29 mouse cellular contexts compared by ENCODE assay signal in the genomic region with DNA sequence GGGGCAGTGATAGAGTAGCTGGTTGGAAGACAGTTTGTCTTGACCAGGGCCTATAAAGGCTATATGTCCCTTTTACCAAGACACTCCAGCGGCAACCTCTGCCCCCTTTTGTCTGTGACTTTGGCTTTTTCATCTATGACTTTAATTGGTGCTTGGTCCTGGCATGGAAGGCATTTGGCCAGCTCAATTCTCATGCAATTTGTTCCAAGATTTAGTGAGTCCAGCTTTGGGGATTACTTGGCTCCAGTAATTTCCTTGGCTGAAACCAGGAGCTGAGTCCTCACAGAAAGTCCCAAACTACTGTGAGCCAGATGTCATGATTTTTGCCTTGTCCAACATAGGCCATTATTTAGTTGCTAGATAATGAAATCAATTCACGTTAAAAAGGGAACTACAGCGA.
DNase-seq lines count a peak whose midpoint lies in the region; ATAC-seq lines count a peak whose summit lies in the region.
"Had no signal": no experiment of that assay in that cellular context is flagged by ENCODE, and none has a peak within 500 bp of the region (broad histone marks: within the 10 kb centered on the region; RNA-seq: fewer than 3 reads in every experiment).

No protein-coding gene starts in this region.

- peak; percentile 36 for DNase-seq in adrenal gland, postnatal 14 days
- no peak for DNase-seq in adrenal gland, adult 18-20 months (ENCODE audit: low spot score in 2 of 2)
- DNase-seq in cerebellum, postnatal 14 days, result peak; percentile 65 to 74
- DNase-seq in cerebellum, postnatal 4 days (ENCODE audit: low spot score in 2 of 2), result no peak
- peak; percentile 9 for DNase-seq in heart, adult 8-10 months (ENCODE audit: low spot score)
- peak; percentile 45 for DNase-seq in adipocyte (ENCODE audit: low spot score)
- no peak for DNase-seq in ovary, postnatal 10 days (ENCODE audit: low spot score)
- DNase-seq: heart, postnatal 10 days; kidney, adult 8-10 months; kidney, postnatal 4 days; liver, embryonic 13.5 days; lung, adult 18-20 months; lung, postnatal 4 days; retina, postnatal 1 day; right cerebral cortex, postnatal 14 days had no signal

- H3K4me2 ChIP-seq in heart, embryonic 11.5 days, result no peak overlapping the region
- H3K4me2 ChIP-seq: embryonic facial prominence, embryonic 15.5 days; forebrain, embryonic 12.5 days; heart, embryonic 13.5 days; limb, embryonic 15.5 days; liver, embryonic 13.5 days; midbrain, embryonic 12.5 days; stomach, embryonic 15.5 days had no signal

- H3K36me3 ChIP-seq in heart, embryonic 11.5 days (ENCODE audit: control insufficient read depth, insufficient read depth, low read length), result no peaks in the 10 kb centered on the region
- H3K36me3 ChIP-seq: embryonic facial prominence, embryonic 10.5 days; embryonic facial prominence, embryonic 15.5 days; forebrain, embryonic 12.5 days; G1E; heart, embryonic 13.5 days; limb, embryonic 10.5 days; limb, embryonic 15.5 days; liver, embryonic 13.5 days; midbrain, embryonic 12.5 days; stomach, embryonic 15.5 days had no signal

- 69% methylated on average over 3 of the region's 3 CpGs for WGBS in heart, embryonic 11.5 days (ENCODE audit: insufficient replicate concordance)

- ATAC-seq in heart, embryonic 11.5 days (replicated peaks; ENCODE audit: insufficient number of reproducible peaks, low FRiP score, low TSS enrichment), result no peak
- ATAC-seq: intestine, embryonic 16.5 days; lung, postnatal 0 days had no signal

- H3K27ac ChIP-seq in heart, embryonic 11.5 days (ENCODE audit: low read depth, low read length), result no peak overlapping the region
- H3K27ac ChIP-seq: embryonic facial prominence, embryonic 10.5 days; embryonic facial prominence, embryonic 15.5 days; forebrain, embryonic 12.5 days; heart, embryonic 13.5 days; kidney, postnatal 0 days; limb, embryonic 10.5 days; limb, embryonic 15.5 days; liver, embryonic 13.5 days; midbrain, embryonic 12.5 days; stomach, embryonic 15.5 days had no signal

- H3K4me3 ChIP-seq in heart, embryonic 11.5 days (ENCODE audit: low read depth, low read length), result no peak overlapping the region
- H3K4me3 ChIP-seq: embryonic facial prominence, embryonic 10.5 days; embryonic facial prominence, embryonic 15.5 days; forebrain, embryonic 12.5 days; heart, embryonic 13.5 days; limb, embryonic 10.5 days; limb, embryonic 15.5 days; liver, embryonic 13.5 days; megakaryocyte, embryonic 14.5 days; midbrain, embryonic 12.5 days; stomach, embryonic 15.5 days had no signal

- H3K4me1 ChIP-seq in heart, embryonic 11.5 days (ENCODE audit: control insufficient read depth, insufficient read depth, low read length), result no peaks in the 10 kb centered on the region
- H3K4me1 ChIP-seq: embryonic facial prominence, embryonic 10.5 days; embryonic facial prominence, embryonic 15.5 days; forebrain, embryonic 12.5 days; heart, embryonic 13.5 days; limb, embryonic 10.5 days; limb, embryonic 15.5 days; liver, embryonic 13.5 days; megakaryocyte, embryonic 14.5 days; midbrain, embryonic 12.5 days; stomach, embryonic 15.5 days had no signal

- no peaks in the 10 kb centered on the region for H3K9me3 ChIP-seq in heart, embryonic 11.5 days (replicated peaks; ENCODE audit: control insufficient read depth, low read length)
- H3K9me3 ChIP-seq: embryonic facial prominence, embryonic 10.5 days; embryonic facial prominence, embryonic 15.5 days; forebrain, embryonic 12.5 days; G1E; heart, embryonic 13.5 days; limb, embryonic 10.5 days; limb, embryonic 15.5 days; liver, embryonic 13.5 days; megakaryocyte, embryonic 14.5 days; midbrain, embryonic 12.5 days; stomach, embryonic 15.5 days had no signal

- H3K27me3 ChIP-seq in heart, embryonic 11.5 days (ENCODE audit: control insufficient read depth, insufficient read depth, low read length), result no peaks in the 10 kb centered on the region
- H3K27me3 ChIP-seq: embryonic facial prominence, embryonic 15.5 days; forebrain, embryonic 12.5 days; heart, embryonic 13.5 days; limb, embryonic 15.5 days; liver, embryonic 13.5 days; megakaryocyte, embryonic 14.5 days; midbrain, embryonic 12.5 days; stomach, embryonic 15.5 days had no signal

- no peak overlapping the region for H3K9ac ChIP-seq in heart, embryonic 11.5 days (ENCODE audit: low read depth, low read length)
- H3K9ac ChIP-seq: embryonic facial prominence, embryonic 15.5 days; forebrain, embryonic 12.5 days; heart, embryonic 13.5 days; limb, embryonic 15.5 days; liver, embryonic 13.5 days; midbrain, embryonic 12.5 days; stomach, embryonic 15.5 days had no signal

Comparison
In these comparisons a context has a peak if more than half of its experiments do, and no peak if none do; other contexts are left out.
1. DNase-seq: peak in adrenal gland, postnatal 14 days (single experiment), cerebellum, postnatal 14 days (2 of 2), heart, adult 8-10 months (single experiment) and adipocyte (single experiment); none in adrenal gland, adult 18-20 months (0 of 2), cerebellum, postnatal 4 days (0 of 2) and ovary, postnatal 10 days (single experiment).